Mouse (Mus musculus): ENCODE results near the gene Aoah.

Aoah gene

GRCm38 (mm10) chr13:20905195-20905594, 111.3 kb downstream of the Aoah start:
- DNase-seq (ENCODE audit: low spot score in 2 of 2), result no peak

DNA sequence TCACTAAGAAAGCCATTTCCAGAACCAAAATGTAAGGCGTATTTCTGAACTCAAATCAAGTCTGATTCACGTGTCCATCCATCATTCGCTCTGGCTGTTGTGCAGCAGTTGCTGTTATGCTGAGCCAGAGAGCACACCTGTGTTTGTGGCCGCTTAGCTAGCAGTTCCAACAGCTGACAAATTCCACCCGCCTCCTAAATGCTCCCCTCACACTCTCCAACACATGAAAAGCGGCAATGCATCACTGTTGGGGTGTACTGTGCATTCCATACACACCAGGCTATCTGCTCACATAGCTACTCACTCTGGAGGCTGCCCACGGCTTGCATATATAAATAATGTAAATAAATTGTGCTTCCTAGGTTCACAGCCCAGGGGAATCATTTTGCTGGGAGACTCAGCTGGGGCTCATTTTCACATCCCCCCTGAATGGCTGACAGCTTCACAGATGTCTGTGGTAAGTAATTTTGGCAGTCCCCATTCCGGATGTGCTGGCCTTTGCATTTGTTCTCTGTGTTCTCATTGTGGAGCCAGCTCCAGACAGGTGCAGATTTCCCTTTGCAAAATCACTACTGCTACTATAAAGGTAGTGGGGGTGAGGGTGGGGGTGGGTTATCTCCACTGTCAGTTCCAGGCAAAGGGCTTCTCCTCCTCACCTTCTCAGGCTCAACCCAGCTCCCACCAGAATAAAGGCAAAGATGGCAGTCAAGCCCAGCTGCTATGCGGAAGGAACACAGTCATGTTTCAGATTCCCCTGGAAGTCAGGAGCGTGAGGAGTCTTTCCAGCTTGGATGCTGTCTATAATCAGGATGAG, 123.0 kb downstream of the Aoah start:
- no peak for DNase-seq (ENCODE audit: low spot score in 2 of 2)

DNA sequence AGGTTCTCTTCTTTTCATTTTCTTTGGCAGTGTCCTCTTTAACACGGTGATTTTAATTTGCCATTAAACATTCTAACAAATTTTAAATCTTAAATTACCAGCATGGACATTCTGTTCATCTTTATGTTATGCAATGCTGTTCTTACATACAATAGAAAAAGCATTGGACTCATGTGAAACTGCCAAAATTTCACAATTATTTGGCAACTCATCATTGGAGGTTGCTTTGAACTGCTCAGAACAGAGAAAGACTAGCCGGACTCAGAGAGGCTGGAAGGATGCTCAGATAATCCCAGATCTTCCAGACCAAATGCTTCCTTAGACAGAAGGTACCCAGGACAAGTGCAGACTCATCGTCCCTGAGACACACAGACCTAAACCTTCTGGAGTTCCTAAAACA, 126.5 kb downstream of the Aoah start:
- DNase-seq (ENCODE audit: low spot score in 2 of 2), result no peak

- DNase-seq (ENCODE audit: low spot score in 2 of 2), result no peak
Observed at GRCm38 (mm10) chr13:20936016-20936415, 142.1 kb downstream of the Aoah start.

DNA sequence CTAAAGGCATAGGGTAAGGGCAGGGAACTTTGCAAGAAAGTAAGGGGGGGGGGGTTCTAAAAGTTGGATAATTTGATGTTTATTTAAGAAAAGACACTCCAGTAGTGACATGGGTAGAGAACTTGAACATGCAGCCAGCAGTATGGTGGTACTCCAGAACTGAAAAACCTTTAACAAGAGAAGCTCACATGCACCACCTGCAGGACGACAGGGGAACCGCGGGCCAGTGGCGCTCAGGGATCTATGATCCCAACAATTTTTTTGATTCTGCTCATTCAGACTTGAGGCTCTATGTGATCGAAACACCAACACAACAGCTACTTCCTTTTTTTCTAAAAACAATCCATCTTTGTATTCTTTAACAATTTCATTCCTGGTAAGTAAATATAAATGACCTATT, 143.5 kb downstream of the Aoah start:
- DNase-seq (ENCODE audit: low spot score in 2 of 2), result peak; percentile 8 to 49

DNA sequence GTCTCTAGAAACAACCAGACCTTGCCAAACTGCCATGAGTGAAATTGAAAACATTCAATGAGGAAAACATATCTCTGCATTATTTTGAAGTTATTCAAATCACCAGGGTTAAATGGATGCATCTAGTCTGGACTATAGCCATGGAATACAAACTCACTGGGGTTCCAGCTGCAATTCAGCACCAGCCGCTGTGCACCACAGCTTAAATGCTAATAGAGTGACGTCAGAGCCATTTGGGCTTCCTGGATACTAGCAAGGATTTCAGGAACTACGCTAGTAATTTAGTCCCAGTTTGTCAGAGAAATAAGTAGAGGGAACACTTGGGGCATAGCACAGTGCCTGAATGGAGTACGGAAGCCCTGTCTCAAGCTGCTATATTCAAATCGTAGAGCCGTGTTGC, 145.2 kb downstream of the Aoah start:
- DNase-seq (ENCODE audit: low spot score in 2 of 2), result no peak

DNA sequence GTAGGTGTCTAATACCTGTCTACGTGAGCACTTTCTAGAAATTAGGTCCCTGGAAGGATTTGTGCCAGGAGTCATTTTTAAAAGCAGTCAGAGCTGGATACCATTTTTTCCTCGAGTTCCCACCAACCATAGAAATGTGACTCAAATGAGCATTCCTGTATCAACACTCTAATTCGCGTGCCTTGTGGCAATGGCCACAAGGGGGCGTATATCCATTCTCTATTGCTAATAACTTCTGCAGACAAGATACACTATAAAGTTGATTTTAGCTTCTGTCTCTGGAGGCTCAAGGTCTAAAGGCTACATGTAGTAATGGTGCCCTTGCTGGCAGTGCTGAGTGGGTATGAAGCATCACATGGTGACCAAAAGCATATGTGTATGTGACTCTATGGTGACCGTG, 146.5 kb downstream of the Aoah start:
- peak in 1 of 2 experiments; percentile 8 for DNase-seq (ENCODE audit: low spot score in 2 of 2)

DNA sequence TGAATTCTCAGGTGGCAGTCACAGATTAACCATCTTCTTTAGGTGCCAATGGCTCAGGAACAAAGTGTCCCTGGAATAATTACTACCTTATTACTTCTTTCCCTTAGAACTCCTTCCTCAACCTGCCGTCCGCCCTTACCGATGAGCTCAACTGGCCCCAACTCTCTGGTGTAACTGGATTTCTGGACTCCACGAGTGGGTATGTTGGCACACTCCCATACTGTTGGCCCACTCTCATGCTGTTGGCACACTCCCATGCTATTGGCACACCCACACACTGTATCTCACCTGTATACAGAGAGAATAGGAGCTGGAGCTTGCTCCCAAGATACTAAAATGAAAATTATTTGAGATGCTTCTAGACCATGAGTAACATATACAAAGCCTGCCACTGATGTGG, 147.8 kb downstream of the Aoah start:
- no peak for DNase-seq (ENCODE audit: low spot score in 2 of 2)

- DNase-seq (ENCODE audit: low spot score in 2 of 2), result no peak
Observed at GRCm38 (mm10) chr13:20963086-20963485, 169.2 kb downstream of the Aoah start.

- no peak for DNase-seq (ENCODE audit: low spot score in 2 of 2)
Observed at GRCm38 (mm10) chr13:20981234-20982230, 187.6 kb downstream of the Aoah start.

DNA sequence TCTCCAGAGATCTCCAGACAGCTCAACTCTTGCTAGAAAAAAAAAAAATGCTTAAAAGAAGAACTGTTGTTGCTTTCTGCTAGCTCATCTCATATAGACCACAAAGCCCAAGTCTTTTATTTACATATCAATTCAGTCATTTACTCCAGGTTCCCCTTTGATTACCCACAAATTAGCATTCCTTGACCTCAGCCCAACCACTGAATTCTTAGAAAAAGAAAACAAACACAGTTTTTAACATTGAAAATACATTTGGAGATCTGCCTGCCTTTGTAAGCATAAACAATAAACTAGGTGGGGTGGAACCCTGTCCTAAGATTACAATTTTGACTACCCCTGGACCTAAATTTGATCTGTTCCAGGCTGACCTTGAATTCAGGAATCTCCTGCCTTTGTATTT, 191.6 kb downstream of the Aoah start:
- DNase-seq (ENCODE audit: low spot score in 2 of 2), result no peak

DNA sequence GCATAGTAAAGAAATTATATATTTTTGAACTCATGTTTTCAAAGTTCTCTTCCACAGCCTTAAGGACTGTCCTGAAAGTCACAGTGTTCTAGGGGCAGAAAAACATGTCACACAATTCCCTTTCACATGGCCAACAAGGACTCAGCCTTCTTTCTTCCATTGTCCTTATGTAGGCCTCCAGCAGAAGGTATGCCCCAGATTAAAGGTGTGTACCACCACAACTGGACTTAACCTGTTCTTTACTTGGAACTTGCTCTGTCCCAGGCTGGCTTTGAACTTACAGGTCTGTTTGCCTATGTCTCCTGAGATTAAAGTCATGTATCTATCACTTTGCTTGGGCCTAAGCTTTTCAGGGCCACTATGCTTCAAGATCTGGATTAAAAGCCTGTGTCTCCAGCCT, 192.0 kb downstream of the Aoah start:
- DNase-seq (ENCODE audit: low spot score in 2 of 2), result no peak

DNA sequence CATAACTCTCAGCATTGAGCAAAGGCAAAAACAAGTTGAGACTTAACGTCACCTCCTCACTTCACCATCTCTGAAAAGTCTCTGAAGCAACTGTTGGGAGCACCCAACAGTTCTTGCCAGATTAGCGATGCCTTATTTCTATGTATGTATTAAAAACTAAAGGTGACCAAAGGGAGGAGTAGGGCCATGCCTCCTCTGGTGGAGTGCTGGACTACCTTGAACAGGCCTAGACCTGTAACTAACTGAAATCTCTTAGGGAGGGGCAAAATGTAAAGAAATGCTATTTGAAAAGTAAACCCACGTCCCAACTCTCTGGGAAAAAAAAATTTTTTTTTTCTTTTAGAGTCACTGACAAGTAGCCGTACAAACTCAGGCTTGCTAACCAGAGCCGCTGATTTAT, 211.3 kb downstream of the Aoah start:
- no peak for DNase-seq (ENCODE audit: low spot score in 2 of 2)

GRCm38 (mm10) chr13:21005642-21006320, 211.9 kb downstream of the Aoah start:
- DNase-seq (ENCODE audit: low spot score in 2 of 2), result no peak

GRCm38 (mm10) chr13:21006321-21006653, 212.4 kb downstream of the Aoah start:
- DNase-seq (ENCODE audit: low spot score in 2 of 2), result no peak

- no peak for DNase-seq (ENCODE audit: low spot score in 2 of 2)
Observed at GRCm38 (mm10) chr13:21013659-21014058, 219.7 kb downstream of the Aoah start.

DNA sequence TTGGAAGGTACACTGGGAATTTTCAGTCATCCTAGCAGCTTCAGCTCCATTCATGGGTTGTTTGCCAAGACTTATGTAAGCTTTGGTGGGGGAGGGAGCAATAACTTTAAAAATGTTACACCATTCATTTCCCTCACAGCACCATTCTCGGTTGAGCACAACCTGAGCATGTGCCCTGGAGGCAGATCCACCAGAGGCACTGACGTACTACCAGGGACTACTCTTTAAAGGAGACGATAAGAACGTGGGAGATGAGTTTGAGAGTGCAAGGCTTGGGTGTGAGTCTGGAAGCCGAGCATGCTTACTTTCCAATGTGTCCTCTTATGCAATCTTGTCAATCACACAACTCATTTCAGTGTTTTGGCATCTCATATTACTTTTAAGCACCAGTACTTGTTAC, 230.9 kb downstream of the Aoah start:
- no peak for DNase-seq (ENCODE audit: low spot score in 2 of 2)

DNA sequence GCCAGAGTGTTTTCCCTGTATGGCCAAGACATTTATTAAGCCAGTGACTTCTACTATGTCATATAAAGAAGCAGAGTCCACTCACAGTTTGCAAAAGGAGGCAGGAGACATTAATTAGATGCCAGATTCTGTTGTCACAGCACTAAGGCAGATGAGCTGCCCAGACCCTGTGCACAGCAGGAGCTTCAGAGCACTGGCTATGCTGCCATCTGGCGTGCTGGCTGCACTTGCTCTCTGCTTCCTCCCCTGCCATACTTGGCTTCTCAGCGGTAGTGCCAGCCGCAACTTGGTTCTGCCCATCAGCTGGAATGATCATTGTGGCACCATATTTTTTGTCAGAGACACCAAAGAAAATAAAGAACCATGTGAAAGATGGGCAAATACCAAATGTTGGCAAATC, 239.3 kb downstream of the Aoah start:
- DNase-seq (ENCODE audit: low spot score in 2 of 2), result peak in 1 of 2 experiments; percentile 12

DNA sequence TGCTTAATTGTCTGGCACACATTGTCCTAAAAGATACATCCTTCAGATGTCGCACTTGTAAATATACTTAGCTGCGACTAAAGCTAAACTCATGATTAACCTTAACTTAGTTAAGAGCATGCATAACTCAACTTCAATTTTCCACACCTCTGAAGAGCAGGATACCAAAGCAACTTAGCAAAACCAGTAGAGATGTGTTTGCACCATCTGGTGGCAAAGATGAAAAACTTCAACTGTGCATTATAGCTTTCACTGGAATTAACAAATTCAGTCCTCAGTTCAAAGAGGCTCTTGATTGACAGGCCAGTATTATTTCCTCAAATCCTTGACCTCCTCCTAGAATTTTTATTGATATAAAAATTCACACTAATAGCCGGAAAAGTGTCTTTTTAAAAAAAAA, 241.1 kb downstream of the Aoah start:
- DNase-seq (ENCODE audit: low spot score in 2 of 2), result no peak

DNA sequence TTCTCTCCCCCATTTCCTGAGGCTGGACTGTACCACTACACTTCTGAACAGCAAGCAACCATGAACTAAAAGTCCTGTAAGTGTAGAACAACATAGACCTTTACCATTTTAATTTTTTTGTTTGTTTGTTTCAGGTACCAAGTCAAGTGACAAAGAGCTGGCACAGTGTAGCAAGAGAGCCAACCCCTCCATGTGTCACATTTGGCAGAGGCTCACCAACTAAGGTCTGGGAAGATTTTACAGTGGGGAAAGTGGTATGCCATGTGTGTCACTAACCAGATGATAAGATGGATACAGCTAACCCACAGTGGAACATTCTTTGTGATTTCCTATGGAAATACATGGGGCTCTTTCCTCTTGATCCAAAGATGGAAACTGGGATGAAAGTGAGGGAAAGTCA, 242.1 kb downstream of the Aoah start:
- DNase-seq (ENCODE audit: low spot score in 2 of 2), result no peak

DNA sequence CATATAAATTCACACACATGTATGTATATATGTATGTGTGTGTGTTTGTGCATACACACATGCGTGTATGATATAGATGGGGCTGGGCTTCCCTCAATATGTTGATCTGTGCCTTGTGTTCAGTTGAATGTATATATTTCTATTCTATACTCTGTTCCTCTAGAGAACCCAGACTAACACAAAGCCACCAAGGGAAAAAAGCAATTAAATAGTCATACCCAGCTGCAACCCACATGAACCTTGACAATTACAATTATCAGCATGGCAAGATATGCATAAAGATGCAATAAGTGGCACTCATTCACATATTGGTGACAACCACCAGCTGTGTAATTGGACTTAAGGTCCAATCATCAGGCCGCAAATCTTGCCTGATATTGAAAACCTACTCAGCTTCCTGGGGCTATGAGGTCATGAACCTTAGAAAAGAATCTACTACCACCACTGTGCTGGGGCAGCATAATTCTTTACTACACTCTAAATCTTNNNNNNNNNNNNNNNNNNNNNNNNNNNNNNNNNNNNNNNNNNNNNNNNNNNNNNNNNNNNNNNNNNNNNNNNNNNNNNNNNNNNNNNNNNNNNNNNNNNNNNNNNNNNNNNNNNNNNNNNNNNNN, 246.8 kb downstream of the Aoah start:
- DNase-seq (ENCODE audit: low spot score in 2 of 2), result no peak

DNA sequence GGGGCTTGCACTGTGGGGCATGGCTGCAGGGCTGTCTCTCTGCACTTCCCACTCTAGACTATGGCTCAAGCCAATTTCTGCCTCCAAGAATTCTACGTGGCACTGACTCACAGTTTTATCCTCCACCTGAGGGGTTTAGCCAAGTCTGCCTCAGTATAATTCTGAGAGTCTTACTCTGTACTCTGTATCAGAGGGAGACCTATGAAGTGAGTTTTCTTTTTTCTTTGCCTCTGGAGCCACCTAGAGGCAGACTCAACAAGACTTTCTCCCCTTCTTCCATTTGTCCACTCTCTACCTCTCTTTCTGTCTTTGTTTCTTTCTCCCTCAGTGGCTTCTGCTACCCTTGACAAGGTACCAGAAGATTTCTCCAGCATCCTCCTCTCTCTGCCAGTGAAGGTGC, 256.2 kb downstream of the Aoah start:
- DNase-seq (ENCODE audit: low spot score in 2 of 2), result no peak

Data from frontal cortex, postnatal 14 days (tissue).